Mouse (Mus musculus) thymus, adult 18-20 months (tissue): Measurements from ENCODE around the gene Vpreb2.
"Not testable (repeated sequence)": the region's sequence is repeated elsewhere in the genome, so short reads cannot be mapped to it uniquely, and the experiment has no call there.

Source experiments
- DNase-seq, 2 experiments: peaks; one replicate each; pipeline ENCODE4 v3.0.0; 2022; ENCODE audit warnings: mixed read lengths in 2 of 2

Vpreb2 gene

DNA sequence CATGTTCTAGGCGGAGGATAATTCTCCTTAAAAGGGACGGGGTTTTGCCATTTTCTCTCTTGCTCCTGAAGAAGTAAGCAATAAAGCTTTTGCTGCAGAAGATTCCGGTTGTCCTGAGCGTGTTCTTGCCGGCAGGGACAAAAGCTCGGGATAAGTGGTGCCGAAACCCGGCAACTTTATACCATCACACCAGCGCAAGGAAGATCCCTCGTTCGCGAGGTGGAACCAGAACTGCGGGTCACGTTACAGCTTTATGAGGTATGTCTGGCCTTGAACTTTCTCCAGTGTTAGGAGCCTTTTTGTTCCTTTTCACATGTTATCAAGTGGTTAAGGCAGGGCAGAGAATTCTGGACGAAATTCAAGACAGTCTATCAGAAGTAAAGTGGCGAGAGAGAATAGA, 12.1 kb downstream of the Vpreb2 start:
- DNase-seq, result not testable (repeated sequence)

DNA sequence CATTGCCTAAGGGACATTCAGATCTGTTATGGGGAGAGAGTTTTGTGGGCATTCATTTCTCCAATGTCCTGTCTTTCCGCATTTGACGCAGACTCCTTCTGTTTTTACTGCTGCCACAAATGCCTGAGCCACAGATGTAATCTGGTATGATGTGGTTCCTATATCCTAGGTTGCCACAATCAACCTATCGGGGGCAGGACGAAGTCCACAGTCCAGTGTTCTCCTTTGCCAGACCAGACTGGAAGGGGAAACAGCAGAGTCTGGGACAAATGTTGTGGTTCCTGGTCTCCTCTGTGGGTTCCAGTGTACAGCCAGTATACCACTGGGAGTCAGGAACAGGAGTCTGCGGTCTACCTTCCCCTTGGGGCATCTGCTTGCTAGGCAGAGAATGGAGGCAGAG, 19.4 kb downstream of the Vpreb2 start:
- DNase-seq, result no peak

- DNase-seq, result no peak
These were observed 24.4 kb downstream of the Vpreb2 start for GRCm38 (mm10) chr16:18004589-18004988.

DNA sequence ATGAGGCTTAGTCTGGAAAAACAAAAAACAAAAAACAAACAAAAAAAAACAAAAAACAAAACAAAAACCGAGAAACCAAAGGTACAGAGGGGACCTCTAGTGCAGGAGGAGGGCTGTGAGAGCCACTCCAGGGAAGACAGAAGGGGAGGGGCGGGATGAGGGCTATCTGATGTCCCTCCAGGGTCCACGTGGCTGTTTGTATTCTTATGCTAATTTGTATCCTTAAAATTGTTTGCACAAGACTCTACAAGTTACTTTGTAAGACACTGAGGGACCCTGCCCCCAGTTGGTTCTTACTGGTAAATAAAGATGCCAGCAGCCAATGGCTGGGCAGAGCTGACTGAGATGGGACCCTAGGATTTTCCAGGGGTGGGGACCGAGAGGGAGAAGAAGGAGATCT, 26.9 kb downstream of the Vpreb2 start:
- DNase-seq, result no peak

DNA sequence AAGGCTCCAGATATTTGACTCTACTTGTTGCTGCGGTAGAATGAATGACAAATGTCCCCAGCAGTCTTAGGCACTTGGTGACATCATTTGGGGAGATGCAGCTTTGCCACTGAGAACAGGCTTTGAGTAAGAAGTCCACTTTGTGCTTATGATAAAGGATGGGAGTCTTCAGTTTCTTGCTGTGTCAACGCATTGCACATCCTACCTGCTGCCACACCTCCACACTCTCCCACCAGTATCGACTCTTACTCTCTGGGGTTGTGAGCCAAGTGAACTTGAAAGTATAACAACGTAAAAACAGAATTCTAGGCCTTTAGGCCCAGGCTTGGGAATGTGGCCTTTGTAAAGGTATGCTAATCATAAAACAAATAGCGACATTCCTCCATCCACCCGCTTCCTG, 30.9 kb downstream of the Vpreb2 start:
- no peak for DNase-seq

- not testable (repeated sequence) for DNase-seq
These were observed 36.3 kb downstream of the Vpreb2 start for GRCm38 (mm10) chr16:18016482-18016881.

GRCm38 (mm10) chr16:18022780-18023557, 42.7 kb downstream of the Vpreb2 start:
- no peak for DNase-seq

DNA sequence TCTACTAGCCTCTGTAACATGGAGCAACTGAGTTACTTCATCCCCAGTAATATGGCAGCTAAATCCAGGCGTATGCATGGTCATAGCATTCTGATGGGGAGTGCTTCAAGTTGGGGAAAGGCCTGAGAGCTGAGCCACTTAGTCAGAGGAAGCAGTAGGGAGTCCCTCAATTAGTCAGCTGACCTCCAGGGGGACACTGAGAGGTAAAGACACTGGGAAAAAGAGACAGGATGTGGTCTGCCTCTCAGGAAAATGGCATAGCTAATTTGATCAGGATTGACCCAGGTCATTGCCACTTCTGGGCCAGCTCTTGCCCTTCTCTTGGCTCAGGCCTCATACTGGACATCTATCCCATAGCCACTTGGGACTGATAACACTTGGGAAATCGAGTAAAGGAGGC, 47.1 kb downstream of the Vpreb2 start:
- DNase-seq, result no peak
